Mouse (Mus musculus) brain, embryonic 14.5 days (tissue): ENCODE measurements at regions not wholly inside any gene's neighbourhood (a gene's known extent, or its start where the extent isn't known, plus 50 kb on each side); places are given as distances from the start of the nearest gene placed in this dataset.

Source experiments
- CTCF ChIP-seq: fragments of 200-500 bp; IDR thresholded peaks from 2 replicates; pipeline ENCODE4 v1.5.1; 2012; ENCODE audit warnings: inconsistent platforms, mild to moderate bottlenecking, moderate library complexity, borderline replicate concordance; ENCODE audit not compliant: insufficient read depth, insufficient read length; ENCODE audit errors: extremely low read depth
- POLR2A ChIP-seq: fragments of 200-500 bp; IDR thresholded peaks from 2 replicates; pipeline ENCODE4 v1.6.1; 2012; ENCODE audit warnings: mild to moderate bottlenecking, inconsistent platforms, borderline replicate concordance; ENCODE audit not compliant: poor library complexity, insufficient read depth, insufficient read length, severe bottlenecking; ENCODE audit errors: extremely low read depth

GRCm38 (mm10) chr16:19889576-19889975, 93.3 kb downstream of the Klhl6 start:
- TF ChIP-seq CTCF = no peak
- TF ChIP-seq POLR2A = no peak
